Mouse (Mus musculus) stomach, postnatal 0 days (tissue): ENCODE measurements at regions not wholly inside any gene's neighbourhood (a gene's known extent, or its start where the extent isn't known, plus 50 kb on each side); places are given as distances from the start of the nearest gene placed in this dataset.

Experiments used
- ATAC-seq: fragments of 200-750 bp; cut with Nextera tagmentation; 2 replicates; pipeline ENCODE4 v1.8.0; 2017; ENCODE audit not compliant: low FRiP score, low TSS enrichment
- DNase-seq: peaks from one replicate; pipeline ENCODE4 v3.0.0-alpha.2; 2016; ENCODE audit warnings: low spot score
- H3K27ac ChIP-seq: fragments of 300-500 bp; sonication (generic); replicated peaks from 2 replicates; pipeline ENCODE4 v1.5.1; 2014; ENCODE audit warnings: mild to moderate bottlenecking, control low read depth
- H3K27me3 ChIP-seq: fragments of 300-500 bp; sonication (generic); 2 replicates; pipeline ENCODE4 v1.6.1; 2014; ENCODE audit warnings: low read length; ENCODE audit not compliant: control insufficient read depth, insufficient read depth
- H3K36me3 ChIP-seq: fragments of 300-500 bp; sonication (generic); 2 replicates; pipeline ENCODE4 v1.6.1; 2014; ENCODE audit warnings: low read length, mixed read lengths; ENCODE audit not compliant: control insufficient read depth, insufficient read depth
- H3K4me1 ChIP-seq: fragments of 300-500 bp; sonication (generic); replicated peaks from 2 replicates; pipeline ENCODE4 v1.6.1; 2014; ENCODE audit warnings: antibody characterized with exemption; ENCODE audit not compliant: control insufficient read depth, insufficient read depth
- H3K4me2 ChIP-seq: fragments of 300-500 bp; sonication (generic); replicated peaks from 2 replicates; pipeline ENCODE4 v1.6.1; 2014; ENCODE audit warnings: low read depth, mild to moderate bottlenecking, control low read depth, moderate library complexity
- H3K4me3 ChIP-seq: fragments of 300-500 bp; sonication (generic); 2 replicates; pipeline ENCODE4 v1.5.1; 2014; ENCODE audit warnings: low read depth, low read length, control low read depth
- H3K9ac ChIP-seq: fragments of 300-500 bp; sonication (generic); 2 replicates; pipeline ENCODE4 v1.6.1; 2014; ENCODE audit warnings: mild to moderate bottlenecking, low read length, control low read depth, mixed read lengths
- H3K9me3 ChIP-seq: fragments of 300-500 bp; sonication (generic); 2 replicates; pipeline ENCODE4 v1.6.1; 2016; ENCODE audit warnings: low read length; ENCODE audit not compliant: control insufficient read depth
- CTCF ChIP-seq: IDR thresholded peaks from 2 replicates; pipeline ENCODE4 v1.5.1; 2016; ENCODE audit warnings: antibody characterized with exemption, low read depth, mild to moderate bottlenecking, moderate library complexity
- EP300 ChIP-seq: optimal IDR thresholded peaks from 2 replicates; pipeline ENCODE3; 2016; ENCODE audit warnings: antibody characterized with exemption
- WGBS: fragments of 180-500 bp; shearing (Covaris S2); extraction: QIAGEN DNeasy Blood & Tissue Kit; methylation state at CpG from one replicate; pipeline ENCODE4 v1.1.7; 2014; 5-methylcytosine and 5-hydroxymethylcytosine counted together

GRCm38 (mm10) chr14:82998135-82998534 lies 1445.2 kb upstream of the Pcdh17 start:
- 38% methylated on average over 1 of the region's 1 CpGs for WGBS
- no peaks in the 10 kb centered on the region for H3K27me3 ChIP-seq
- no peak overlapping the region for H3K27ac ChIP-seq
- no peaks in the 10 kb centered on the region for H3K9me3 ChIP-seq
- H3K4me2 ChIP-seq = no peak overlapping the region
- ATAC-seq (no peak), DNase-seq (no peak)
- TF ChIP-seq EP300 (no peak), CTCF (no peak)
- no peak overlapping the region for H3K9ac ChIP-seq
- no peak overlapping the region for H3K4me3 ChIP-seq
- no peaks in the 10 kb centered on the region for H3K4me1 ChIP-seq
- no peaks in the 10 kb centered on the region for H3K36me3 ChIP-seq

GRCm38 (mm10) chr14:83002178-83002911 lies 1441.0 kb upstream of the Pcdh17 start:
- Histone ChIP-seq H3K9ac (no peak overlapping the region), H3K9me3 (no peaks in the 10 kb centered on the region), H3K4me3 (no peak overlapping the region), H3K27ac (no peak overlapping the region), H3K4me1 (no peaks in the 10 kb centered on the region), H3K36me3 (no peaks in the 10 kb centered on the region), H3K4me2 (no peak overlapping the region), H3K27me3 (no peaks in the 10 kb centered on the region)
- TF ChIP-seq EP300 (no peak), CTCF (no peak)
- 57% methylated on average over 2 of the region's 2 CpGs for WGBS
- DNase-seq = peak; percentile 15
- peak; percentile 80 for ATAC-seq

- no peak for TF ChIP-seq CTCF
- TF ChIP-seq EP300 = no peak
- ATAC-seq (no peak), DNase-seq (no peak)
- H3K36me3 ChIP-seq = no peaks in the 10 kb centered on the region
- no peaks in the 10 kb centered on the region for H3K4me1 ChIP-seq
- H3K4me3 ChIP-seq = no peak overlapping the region
- H3K9me3 ChIP-seq = no peaks in the 10 kb centered on the region
- no peak overlapping the region for H3K9ac ChIP-seq
- no peak overlapping the region for H3K4me2 ChIP-seq
- H3K27me3 ChIP-seq = no peaks in the 10 kb centered on the region
- H3K27ac ChIP-seq = no peak overlapping the region
Measured at GRCm38 (mm10) chr14:83008549-83008948, 1434.8 kb upstream of the Pcdh17 start.

DNA sequence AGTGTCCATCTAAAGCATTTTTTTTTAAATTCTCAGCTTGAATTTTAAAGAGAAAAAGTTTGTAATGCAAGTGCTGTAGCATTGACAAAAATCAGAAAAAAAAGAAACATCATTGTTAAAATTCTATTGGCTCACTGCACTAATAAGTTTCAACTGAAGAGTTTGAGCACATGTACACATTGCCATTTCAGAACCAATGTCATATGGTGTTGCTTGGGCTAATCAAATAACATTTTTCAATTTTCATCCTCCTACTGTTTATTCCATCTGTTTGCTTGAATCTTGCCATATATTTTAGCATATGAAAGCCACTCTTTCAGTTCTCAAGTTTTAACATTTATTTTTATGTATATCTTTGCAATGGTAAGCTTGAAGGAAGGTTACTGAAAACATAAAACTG lies 1421.5 kb upstream of the Pcdh17 start:
- Histone ChIP-seq H3K27me3 (no peaks in the 10 kb centered on the region), H3K27ac (no peak overlapping the region), H3K9me3 (no peaks in the 10 kb centered on the region), H3K4me2 (no peak overlapping the region), H3K9ac (no peak overlapping the region), H3K36me3 (no peaks in the 10 kb centered on the region), H3K4me3 (no peak overlapping the region), H3K4me1 (no peaks in the 10 kb centered on the region)
- DNase-seq (no peak), ATAC-seq (no peak)
- TF ChIP-seq EP300 (no peak), CTCF (no peak)
